Mouse (Mus musculus) neutrophil, adult 5-6 weeks (primary cell): ENCODE measurements around the gene Adrm1. TPM values are rescaled to one million over a fixed set of nuclear protein-coding genes. Genes with fewer than 3 reads are reported as not detected.

Experiments
- ATAC-seq: fragments of 151-379, 151-347 bp; 2 replicates; pipeline ENCODE4 v1.8.0; 2017; ENCODE audit warnings: mild to moderate bottlenecking, moderate TSS enrichment; ENCODE audit not compliant: insufficient number of reproducible peaks, poor library complexity, low FRiP score, severe bottlenecking; ENCODE audit errors: extremely low read depth
- total RNA-seq: library from RNA; stranded (forward); fragments of 200-1000 nt; gene quantifications from 2 replicates; pipeline ENCODE4 v1.2.3, GENCODE M21; 2017

Gene Adrm1
- total RNA-seq, 1 experiment from 2014 or later, result 75.9 TPM

- no peak for ATAC-seq
Observed at GRCm38 (mm10) chr2:180214352-180214978, 43.2 kb downstream of the Adrm1 start.

DNA sequence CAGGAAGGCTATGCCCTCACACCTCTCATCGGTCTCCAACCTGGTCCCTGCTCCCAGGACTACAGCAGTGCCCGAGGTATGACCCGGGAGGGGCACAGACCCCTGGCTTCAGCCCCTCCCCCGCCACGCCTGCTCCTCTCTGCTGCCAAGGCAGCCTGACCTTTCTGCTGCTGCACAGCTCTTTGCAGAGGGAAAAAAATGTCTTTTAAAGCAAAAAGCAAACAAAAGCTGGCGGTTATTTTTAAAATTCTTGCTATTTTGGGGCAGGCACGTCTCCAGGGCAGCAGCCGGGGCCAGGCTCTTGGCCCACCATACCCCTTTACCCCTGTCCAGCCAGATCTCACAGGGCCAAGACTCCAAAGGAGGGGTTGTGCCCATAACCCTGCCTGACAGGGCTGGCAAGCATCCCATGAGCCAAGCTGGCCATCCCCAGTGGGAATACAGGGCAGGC, 43.8 kb downstream of the Adrm1 start:
- no peak for ATAC-seq

GRCm38 (mm10) chr2:180215951-180216350, 44.7 kb downstream of the Adrm1 start:
- ATAC-seq, result no peak

- no peak for ATAC-seq
Observed at GRCm38 (mm10) chr2:180216921-180217320, 45.6 kb downstream of the Adrm1 start.

DNA sequence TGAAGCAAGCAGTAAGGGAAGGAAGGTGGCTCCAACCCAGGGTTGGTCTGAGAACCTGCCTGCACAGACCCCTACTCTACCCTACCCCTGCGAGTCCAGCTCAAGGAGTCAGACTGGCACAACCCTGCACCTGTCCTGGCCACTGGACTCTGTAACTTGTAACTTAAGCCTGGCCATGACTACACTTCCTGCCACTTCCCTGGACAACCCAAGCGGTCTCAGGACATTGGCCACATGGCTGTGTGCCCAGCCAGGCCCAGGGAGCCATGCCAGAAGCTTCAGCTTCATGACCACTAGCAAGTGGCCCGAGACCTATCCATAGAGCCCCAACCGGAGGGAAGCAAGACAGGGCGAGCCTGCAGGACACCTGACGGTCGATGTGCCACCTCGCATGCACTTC, 46.3 kb downstream of the Adrm1 start:
- ATAC-seq, result no peak

- ATAC-seq, result no peak
Observed at GRCm38 (mm10) chr2:180218241-180218640, 47.0 kb downstream of the Adrm1 start.

DNA sequence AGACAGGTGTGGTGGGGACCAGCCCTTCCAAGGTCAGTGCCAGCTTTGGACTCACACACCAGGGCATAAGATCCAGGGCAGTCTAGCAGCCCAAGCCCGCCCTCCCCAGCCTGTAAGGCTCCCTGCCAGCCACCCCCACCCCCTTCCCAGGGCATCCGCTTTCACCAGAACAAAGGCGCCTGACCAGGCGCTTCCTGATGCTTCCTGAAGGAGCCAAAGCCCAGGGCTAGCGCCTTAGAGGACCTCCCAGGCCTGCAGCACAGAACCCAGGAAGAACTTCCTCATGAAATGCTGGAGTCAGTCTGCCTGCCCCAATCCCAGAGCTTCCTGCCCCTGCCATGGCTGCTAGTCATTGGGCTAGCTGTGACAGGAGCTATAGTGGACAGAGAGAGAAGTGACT, 47.4 kb downstream of the Adrm1 start:
- no peak for ATAC-seq

DNA sequence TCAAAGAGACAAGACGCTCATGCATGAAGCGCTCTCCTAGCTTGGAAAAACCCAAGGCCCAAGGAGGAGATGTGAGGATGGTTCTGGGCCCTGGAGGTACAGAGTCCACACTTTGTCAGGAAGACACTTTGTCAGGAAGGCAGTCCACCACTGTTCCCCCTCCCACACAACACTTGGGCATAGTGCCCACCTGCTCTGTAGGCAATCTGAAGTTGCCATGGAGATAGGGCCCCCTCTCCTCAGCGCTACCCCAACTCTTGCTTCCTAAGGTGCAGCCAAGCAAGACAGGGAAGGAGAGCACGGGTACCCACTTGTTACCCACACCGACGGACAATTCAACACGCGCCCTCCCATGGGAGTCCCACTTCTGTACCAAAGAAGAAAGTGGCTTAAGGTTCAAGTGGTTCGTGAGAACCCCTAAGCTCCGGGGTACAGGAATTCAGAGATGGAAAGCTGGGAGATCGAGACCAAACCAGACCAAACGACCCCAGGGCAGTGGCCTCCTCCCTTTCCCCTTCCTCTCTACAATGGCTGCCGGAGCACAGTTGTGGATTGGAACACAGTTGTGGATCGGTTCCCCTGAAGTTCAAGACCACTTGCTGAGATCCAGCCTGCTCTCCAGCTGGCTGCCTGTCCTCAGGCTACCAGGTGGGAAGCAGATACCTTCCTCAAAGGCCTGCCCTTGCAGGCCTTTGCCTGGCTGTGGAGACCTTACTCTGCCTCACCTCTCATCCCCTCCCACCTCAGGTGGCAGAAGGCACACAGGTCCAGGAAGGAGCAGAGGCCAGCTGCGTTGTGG, 48.1 kb downstream of the Adrm1 start:
- ATAC-seq, result no peak

DNA sequence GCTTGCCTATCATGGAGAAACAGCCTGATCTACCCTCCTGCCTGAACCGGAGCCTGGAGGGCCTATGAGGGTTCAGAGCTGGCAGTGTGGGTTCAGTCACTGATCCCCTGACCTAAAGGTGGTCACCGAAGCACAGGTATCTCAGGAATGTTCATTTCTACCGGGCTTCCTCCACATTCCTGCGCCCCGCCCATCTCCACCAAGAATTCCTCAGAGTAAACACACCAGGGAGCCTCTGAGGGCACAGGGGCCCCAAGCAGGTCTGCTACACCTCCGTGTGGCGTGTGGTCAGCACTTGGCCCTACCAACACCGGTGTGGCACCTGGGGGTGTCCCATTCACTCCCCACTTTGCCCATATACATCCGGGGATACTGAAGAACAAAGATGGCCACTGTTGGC, 48.9 kb downstream of the Adrm1 start:
- no peak for ATAC-seq

GRCm38 (mm10) chr2:180221051-180221450, 49.8 kb downstream of the Adrm1 start:
- ATAC-seq, result no peak

- ATAC-seq, result no peak
Observed at GRCm38 (mm10) chr2:180222250-180222649, 51.0 kb downstream of the Adrm1 start.

DNA sequence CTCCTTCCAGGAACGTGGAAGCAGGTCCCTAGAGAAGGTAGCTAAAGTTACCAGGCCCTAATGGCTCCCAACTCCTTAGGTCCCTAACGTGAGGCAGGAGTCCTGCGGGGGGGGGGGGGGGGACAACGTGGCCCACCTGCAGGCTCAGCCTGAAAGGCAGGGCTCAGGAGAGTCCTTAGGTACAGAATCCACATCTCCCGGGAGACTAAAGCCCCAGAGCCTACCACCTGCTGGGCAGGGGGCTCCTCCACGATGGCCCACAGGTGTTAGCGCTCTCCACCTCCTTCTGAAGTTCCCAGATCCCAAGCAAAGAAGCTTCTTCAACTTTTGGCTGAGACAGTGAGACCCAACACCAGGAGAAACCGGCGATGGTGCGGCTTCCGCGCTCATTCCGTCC, 53.4 kb downstream of the Adrm1 start:
- no peak for ATAC-seq

GRCm38 (mm10) chr2:180225044-180225761, 53.9 kb downstream of the Adrm1 start:
- no peak for ATAC-seq

Other genes starting within 250 kb of the Adrm1 start
- 42.6 and 46.0 TPM in 2 replicates for gene Taf4, start 194.8 kb upstream of the Adrm1 start, total RNA-seq
- gene Lsm14b, start 146.5 kb upstream of the Adrm1 start, total RNA-seq, result 35.8 and 36.8 TPM in 2 replicates
- gene Psma7, start 129.1 kb upstream of the Adrm1 start, total RNA-seq, result 139 and 147 TPM in 2 replicates
- gene Ss18l1, start 129.0 kb upstream of the Adrm1 start, total RNA-seq, result 9.7 and 10.6 TPM in 2 replicates
- gene Mtg2, start 100.9 kb upstream of the Adrm1 start, total RNA-seq, result 20.4 and 23.2 TPM in 2 replicates
- gene Hrh3, start 67.0 kb upstream of the Adrm1 start, total RNA-seq, result not detected in 2 replicates
- 83.9 and 85.7 TPM in 2 replicates for gene Osbpl2, start 52.2 kb upstream of the Adrm1 start, total RNA-seq
- gene Lama5, start 54.4 kb downstream of the Adrm1 start, total RNA-seq, result under 0.01 TPM in 2 replicates
- gene Rps21, start 85.9 kb downstream of the Adrm1 start, total RNA-seq, result 798 and 852 TPM in 2 replicates
- gene Cables2, start 102.0 kb downstream of the Adrm1 start, total RNA-seq, result 53.5 and 55.6 TPM in 2 replicates
- gene Rbbp8nl, start 118.4 kb downstream of the Adrm1 start, total RNA-seq, result not detected in 2 replicates
- not detected in 2 replicates for gene Gata5, start 163.2 kb downstream of the Adrm1 start, total RNA-seq